Mouse (Mus musculus): ENCODE data around the gene Hoga1. TPM values are rescaled to one million over a fixed set of nuclear protein-coding genes. Genes with fewer than 3 reads are reported as not detected.
A peak's percentile ranks its signal among the peaks of the same experiment; 100 is the strongest.
"Not testable (repeated sequence)": the region's sequence is repeated elsewhere in the genome, so short reads cannot be mapped to it uniquely, and the experiment has no call there.

Hoga1 gene
- polyA plus RNA-seq, 1 experiment from 2014 or later = 97.6 TPM

GRCm38 (mm10) chr19:42079950-42080349 is 34.5 kb downstream of the Hoga1 start:
- no peak overlapping the region; the same call in 1 of the 2 replicates for H3K27ac ChIP-seq

GRCm38 (mm10) chr19:42080469-42080868 is 35.1 kb downstream of the Hoga1 start:
- peak; percentile 40; the same call in 1 of the 2 replicates for ATAC-seq (replicated peaks; ENCODE audit: low FRiP score, low read depth)
- H3K4me3 ChIP-seq (replicated peaks; ENCODE audit: low read depth, low read length) = no peak overlapping the region
- no peaks in the 10 kb centered on the region for H3K9me3 ChIP-seq (replicated peaks; ENCODE audit: low read length)
- no peak overlapping the region for H3K4me2 ChIP-seq (ENCODE audit: low read length)
- no peak overlapping the region for H3K9ac ChIP-seq (ENCODE audit: low read depth, low read length)
- H3K27ac ChIP-seq = no peak overlapping the region; the same call in 1 of the 2 replicates
- WGBS = 39% methylated on average over 11 of the region's 11 CpGs
- DNase-seq (ENCODE audit: low spot score) = no peak
- H3K27me3 ChIP-seq (ENCODE audit: insufficient read depth, low read length) = no peaks in the 10 kb centered on the region
- H3K36me3 ChIP-seq (ENCODE audit: insufficient read depth, low read length) = 0 out of 2 replicates have a peak, but pooled peaks cover 4% of the 10 kb centered on the region
- no peaks in the 10 kb centered on the region for H3K4me1 ChIP-seq (replicated peaks; ENCODE audit: insufficient read depth, low read length)
- no peak for TF ChIP-seq CTCF (IDR thresholded peaks at IDR 0.05; ENCODE audit: low read depth)

More at GRCm38 (mm10) chr19:42079950-42080349, 34.5 kb downstream of the Hoga1 start:
- no peak for TF ChIP-seq CTCF (IDR thresholded peaks at IDR 0.05; ENCODE audit: low read depth)
- Histone ChIP-seq H3K27me3 (ENCODE audit: insufficient read depth, low read length) (no peaks in the 10 kb centered on the region), H3K9me3 (replicated peaks; ENCODE audit: low read length) (no peaks in the 10 kb centered on the region), H3K4me1 (replicated peaks; ENCODE audit: insufficient read depth, low read length) (no peaks in the 10 kb centered on the region), H3K36me3 (ENCODE audit: insufficient read depth, low read length) (0 out of 2 replicates have a peak, but pooled peaks cover 6% of the 10 kb centered on the region), H3K9ac (ENCODE audit: low read depth, low read length) (no peak overlapping the region), H3K4me2 (ENCODE audit: low read length) (no peak overlapping the region), H3K4me3 (replicated peaks; ENCODE audit: low read depth, low read length) (no peak overlapping the region)
- peak; percentile 28 for DNase-seq (ENCODE audit: low spot score)
- peak; percentile 73 for ATAC-seq (replicated peaks; ENCODE audit: low FRiP score, low read depth)
- 50% methylated on average over 5 of the region's 5 CpGs for WGBS

- ATAC-seq (replicated peaks; ENCODE audit: low FRiP score, low read depth); H3K4me2 ChIP-seq (ENCODE audit: low read length); H3K27ac ChIP-seq; H3K4me3 ChIP-seq (replicated peaks; ENCODE audit: low read depth, low read length); DNase-seq (ENCODE audit: low spot score); H3K9me3 ChIP-seq (replicated peaks; ENCODE audit: low read length); H3K36me3 ChIP-seq (ENCODE audit: insufficient read depth, low read length); H3K4me1 ChIP-seq (replicated peaks; ENCODE audit: insufficient read depth, low read length); H3K27me3 ChIP-seq (ENCODE audit: insufficient read depth, low read length); H3K9ac ChIP-seq (ENCODE audit: low read depth, low read length): not testable (repeated sequence)
- WGBS = 93% methylated on average over 5 of the region's 5 CpGs
Observed at GRCm38 (mm10) chr19:42081613-42082012, 36.2 kb downstream of the Hoga1 start.

- Histone ChIP-seq H3K36me3 (ENCODE audit: insufficient read depth, low read length) (no peaks in the 10 kb centered on the region), H3K9ac (ENCODE audit: low read depth, low read length) (peak overlapping the region; percentile 74), H3K9me3 (replicated peaks; ENCODE audit: low read length) (no peaks in the 10 kb centered on the region), H3K4me3 (replicated peaks; ENCODE audit: low read depth, low read length) (peak overlapping the region; percentile 59), H3K4me1 (replicated peaks; ENCODE audit: insufficient read depth, low read length) (no peaks in the 10 kb centered on the region), H3K27ac (peak overlapping the region; percentile 36; the same call in 1 of the 2 replicates), H3K4me2 (ENCODE audit: low read length) (peak overlapping the region; percentile 88), H3K27me3 (ENCODE audit: insufficient read depth, low read length) (no peaks in the 10 kb centered on the region)
- DNase-seq (ENCODE audit: low spot score) (no peak), ATAC-seq (replicated peaks; ENCODE audit: low FRiP score, low read depth) (no peak)
- TF ChIP-seq CTCF (IDR thresholded peaks at IDR 0.05; ENCODE audit: low read depth) = no peak
- WGBS = 9% methylated on average over 10 of the region's 10 CpGs
Observed at GRCm38 (mm10) chr19:42085690-42086089, 40.3 kb downstream of the Hoga1 start.

GRCm38 (mm10) chr19:42086166-42086565 is 40.8 kb downstream of the Hoga1 start, which contains the start of gene Morn4:
Gene Morn4 (minus strand): TSS chr19:42086357.
- Histone ChIP-seq H3K4me1 (replicated peaks; ENCODE audit: insufficient read depth, low read length) (peaks cover 2% of the 10 kb centered on the region; the same call in 1 of the 2 replicates), H3K4me2 (ENCODE audit: low read length) (peak within 1 kb of the TSS; percentile 88), H3K9ac (ENCODE audit: low read depth, low read length) (peak within 1 kb of the TSS; percentile 74), H3K4me3 (replicated peaks; ENCODE audit: low read depth, low read length) (peak within 1 kb of the TSS; percentile 59), H3K27ac (peak within 1 kb of the TSS; percentile 36), H3K36me3 (ENCODE audit: insufficient read depth, low read length) (no peaks in the 10 kb centered on the region), H3K9me3 (replicated peaks; ENCODE audit: low read length) (no peaks in the 10 kb centered on the region), H3K27me3 (ENCODE audit: insufficient read depth, low read length) (no peaks in the 10 kb centered on the region)
- ATAC-seq (replicated peaks; ENCODE audit: low FRiP score, low read depth) (peak; percentile 83), DNase-seq (ENCODE audit: low spot score) (peak; percentile 96)
- 1% methylated on average over 21 of the region's 21 CpGs for WGBS
- TF ChIP-seq CTCF (IDR thresholded peaks at IDR 0.05; ENCODE audit: low read depth) = no peak

- Histone ChIP-seq H3K27me3 (ENCODE audit: insufficient read depth, low read length) (no peaks in the 10 kb centered on the region), H3K9me3 (replicated peaks; ENCODE audit: low read length) (no peaks in the 10 kb centered on the region), H3K4me3 (replicated peaks; ENCODE audit: low read depth, low read length) (peak overlapping the region; percentile 73; the same call in 1 of the 2 replicates), H3K9ac (ENCODE audit: low read depth, low read length) (peak overlapping the region; percentile 23; the same call in 1 of the 2 replicates), H3K27ac (peak overlapping the region; percentile 68), H3K36me3 (ENCODE audit: insufficient read depth, low read length) (no peaks in the 10 kb centered on the region), H3K4me1 (replicated peaks; ENCODE audit: insufficient read depth, low read length) (peaks cover 10% of the 10 kb centered on the region; the same call in 1 of the 2 replicates), H3K4me2 (ENCODE audit: low read length) (peak overlapping the region; percentile 53)
- WGBS = 23% methylated on average over 14 of the region's 14 CpGs
- peak; percentile 12; the same call in 1 of the 2 replicates for TF ChIP-seq CTCF (IDR thresholded peaks at IDR 0.05; ENCODE audit: low read depth)
- peak; percentile 75 for DNase-seq (ENCODE audit: low spot score)
- ATAC-seq (replicated peaks; ENCODE audit: low FRiP score, low read depth) = no peak
Observed at GRCm38 (mm10) chr19:42089103-42089747, 43.8 kb downstream of the Hoga1 start.
